Mouse (Mus musculus) bone marrow macrophage, adult 2 months (primary cell): ENCODE data around the gene Trim47.

Experiments used
- CTCF ChIP-seq: IDR thresholded peaks from 2 replicates; pipeline ENCODE4 v1.5.1; 2012; ENCODE audit warnings: low read depth, mild to moderate bottlenecking, low read length, moderate library complexity
- POLR2A ChIP-seq: IDR thresholded peaks from 2 replicates; pipeline ENCODE4 v1.6.1; 2012; ENCODE audit warnings: mild to moderate bottlenecking, low read depth, low read length, borderline replicate concordance

DNA sequence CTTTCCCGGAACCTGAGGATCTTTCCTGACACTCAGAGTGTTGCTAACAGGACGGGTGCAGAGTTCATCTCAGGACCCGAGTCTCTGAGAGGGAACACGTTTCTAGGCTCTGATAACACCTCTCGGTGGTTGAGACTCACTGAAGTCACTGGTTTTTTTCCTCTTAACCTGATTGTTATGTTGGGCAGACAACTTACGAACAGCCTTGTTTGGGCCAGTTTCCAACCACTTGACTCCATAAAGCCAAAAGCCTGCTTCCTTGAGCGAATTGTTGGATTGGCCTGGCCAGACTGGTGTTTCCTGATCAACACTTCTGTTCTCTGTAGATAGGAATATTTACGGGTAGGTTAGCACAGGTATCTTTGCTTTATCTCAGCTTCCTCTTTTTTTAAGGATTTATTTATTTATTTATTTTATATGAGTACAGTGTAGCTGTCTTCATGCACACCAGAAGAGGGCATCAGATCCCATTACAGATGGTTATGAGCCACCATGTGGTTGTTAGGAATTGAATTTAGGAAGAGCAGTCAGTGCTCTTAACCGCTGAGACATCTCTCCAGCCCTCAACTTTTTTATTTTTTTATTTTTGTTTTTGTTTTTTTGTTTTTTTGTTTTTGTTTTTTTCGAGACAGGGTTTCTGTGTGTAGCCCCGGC, 38.1 kb downstream of the Trim47 start:
- TF ChIP-seq POLR2A, result no peak
- no peak for TF ChIP-seq CTCF
